Mouse (Mus musculus): ENCODE results near the gene Capg. TPM values are rescaled to one million over a fixed set of nuclear protein-coding genes. Genes with fewer than 3 reads are reported as not detected.

Gene Capg
- polyA plus RNA-seq, 1 experiment from 2014 or later: 9.2 TPM

DNA sequence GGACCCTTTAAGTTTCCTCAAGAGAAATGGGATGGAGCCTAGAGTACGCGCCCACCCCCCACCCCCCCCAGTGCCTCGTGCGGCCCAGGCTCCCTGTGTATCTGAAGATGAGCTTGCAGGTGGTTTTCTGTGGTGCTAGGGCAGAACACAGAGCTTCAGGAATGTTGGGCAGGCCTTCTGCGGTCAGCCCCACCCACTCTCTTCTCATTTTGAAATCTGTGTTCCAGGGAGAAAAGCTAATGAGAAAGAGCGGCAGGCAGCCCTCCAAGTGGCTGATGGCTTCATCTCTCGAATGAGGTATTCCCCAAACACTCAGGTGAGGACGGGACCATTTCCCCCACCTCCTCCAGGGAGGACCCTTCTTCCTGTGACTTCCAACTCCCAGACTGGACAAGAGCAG is 16.6 kb downstream of the Capg start:
- no peaks in the 10 kb centered on the region for H3K27me3 ChIP-seq
- no peak overlapping the region for H3K9ac ChIP-seq
- H3K36me3 ChIP-seq: no peaks in the 10 kb centered on the region
- WGBS: 81% methylated on average over 8 of the region's 8 CpGs
- peaks cover 3% of the 10 kb centered on the region for H3K4me1 ChIP-seq (replicated peaks)
- H3K9me3 ChIP-seq: no peaks in the 10 kb centered on the region
- ATAC-seq (ENCODE audit: low FRiP score): no peak
- no peak overlapping the region for H3K27ac ChIP-seq
- no peak overlapping the region for H3K4me2 ChIP-seq
- no peak overlapping the region for H3K4me3 ChIP-seq

GRCm38 (mm10) chr6:72562486-72562885 is 18.3 kb downstream of the Capg start:
- Histone ChIP-seq H3K4me2 (no peak overlapping the region), H3K27ac (no peak overlapping the region), H3K4me3 (no peak overlapping the region), H3K9ac (no peak overlapping the region), H3K4me1 (replicated peaks) (peaks cover 4% of the 10 kb centered on the region), H3K36me3 (no peaks in the 10 kb centered on the region), H3K27me3 (no peaks in the 10 kb centered on the region), H3K9me3 (no peaks in the 10 kb centered on the region)
- 53% methylated on average over 6 of the region's 6 CpGs for WGBS
- ATAC-seq (ENCODE audit: low FRiP score): no peak

DNA sequence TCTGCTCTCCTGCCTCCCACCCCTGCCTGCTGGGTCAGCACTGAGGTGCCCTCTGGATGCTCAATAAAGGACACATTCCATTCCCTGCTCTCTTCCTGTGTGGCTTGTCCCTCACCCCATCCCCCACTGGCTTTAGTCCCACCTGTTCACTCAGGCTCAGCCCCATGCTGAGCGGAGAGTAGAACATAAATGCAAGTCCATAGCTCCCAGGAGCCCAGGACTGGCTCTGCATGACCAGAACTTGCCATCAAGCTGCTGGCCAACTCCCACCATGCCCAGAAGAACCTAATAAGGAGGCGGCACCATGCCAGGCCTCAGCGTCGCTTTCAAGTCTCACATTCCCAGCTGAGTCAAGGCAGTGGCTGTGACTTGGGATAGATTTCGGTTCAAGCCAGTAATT is 18.7 kb downstream of the Capg start:
- no peak overlapping the region for H3K4me2 ChIP-seq
- peaks cover 2% of the 10 kb centered on the region for H3K36me3 ChIP-seq
- no peak overlapping the region for H3K4me3 ChIP-seq
- H3K9ac ChIP-seq: no peak overlapping the region
- no peaks in the 10 kb centered on the region for H3K9me3 ChIP-seq
- no peak overlapping the region for H3K27ac ChIP-seq
- no peak for ATAC-seq (ENCODE audit: low FRiP score)
- H3K4me1 ChIP-seq (replicated peaks): peaks cover 4% of the 10 kb centered on the region
- 80% methylated on average over 5 of the region's 5 CpGs for WGBS
- no peaks in the 10 kb centered on the region for H3K27me3 ChIP-seq

- Histone ChIP-seq H3K4me1 (replicated peaks) (peaks cover 4% of the 10 kb centered on the region), H3K27me3 (no peaks in the 10 kb centered on the region), H3K4me2 (no peak overlapping the region), H3K9me3 (no peaks in the 10 kb centered on the region), H3K4me3 (no peak overlapping the region), H3K27ac (no peak overlapping the region), H3K36me3 (peaks cover 16% of the 10 kb centered on the region), H3K9ac (peak overlapping the region; percentile 30; the same call in 1 of the 2 replicates)
- 73% methylated on average over 7 of the region's 7 CpGs for WGBS
- ATAC-seq (ENCODE audit: low FRiP score): peak; percentile 49
Measured at GRCm38 (mm10) chr6:72565506-72565905, 21.3 kb downstream of the Capg start.

DNA sequence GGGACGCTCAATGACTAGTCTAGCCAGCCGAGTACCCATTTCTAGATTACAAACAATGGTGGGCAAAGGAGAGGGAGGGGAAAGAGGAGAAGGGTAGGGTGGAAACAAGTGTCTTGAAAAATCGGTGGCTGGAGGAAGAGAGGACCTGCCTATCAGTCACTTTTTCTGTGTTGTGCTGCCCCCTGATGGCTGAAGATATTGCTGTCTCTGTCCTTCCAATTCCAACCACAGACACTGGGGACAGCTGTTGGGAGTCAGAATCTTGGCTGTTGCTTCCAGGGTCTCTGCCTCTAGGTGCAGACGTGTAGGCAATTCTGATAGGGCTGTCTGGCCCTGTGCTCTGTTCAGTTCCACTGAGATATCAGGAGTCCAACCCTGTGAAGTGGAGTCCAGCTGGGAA is 21.9 kb downstream of the Capg start:
- H3K4me1 ChIP-seq (replicated peaks): peaks cover 4% of the 10 kb centered on the region
- peak; percentile 84 for ATAC-seq (ENCODE audit: low FRiP score)
- no peak overlapping the region for H3K4me2 ChIP-seq
- no peak overlapping the region for H3K27ac ChIP-seq
- H3K27me3 ChIP-seq: no peaks in the 10 kb centered on the region
- no peaks in the 10 kb centered on the region for H3K9me3 ChIP-seq
- H3K4me3 ChIP-seq: no peak overlapping the region
- H3K9ac ChIP-seq: peak overlapping the region; percentile 30; the same call in 1 of the 2 replicates
- 8% methylated on average over 4 of the region's 4 CpGs for WGBS
- H3K36me3 ChIP-seq: peaks cover 21% of the 10 kb centered on the region

- no peak for ATAC-seq (ENCODE audit: low FRiP score)
- no peak overlapping the region for H3K4me2 ChIP-seq
Measured at GRCm38 (mm10) chr6:72567508-72567907, 23.3 kb downstream of the Capg start.

GRCm38 (mm10) chr6:72568736-72569135 is 24.5 kb downstream of the Capg start:
- no peak overlapping the region for H3K9ac ChIP-seq
- no peak overlapping the region for H3K27ac ChIP-seq
- no peaks in the 10 kb centered on the region for H3K27me3 ChIP-seq
- H3K36me3 ChIP-seq: peaks cover 39% of the 10 kb centered on the region
- H3K4me1 ChIP-seq (replicated peaks): peaks cover 4% of the 10 kb centered on the region
- H3K4me3 ChIP-seq: no peak overlapping the region
- ATAC-seq (ENCODE audit: low FRiP score): no peak
- 89% methylated on average over 10 of the region's 10 CpGs for WGBS
- H3K9me3 ChIP-seq: no peaks in the 10 kb centered on the region
- no peak overlapping the region for H3K4me2 ChIP-seq

More at GRCm38 (mm10) chr6:72567508-72567907, 23.3 kb downstream of the Capg start:
- Histone ChIP-seq H3K9ac (no peak overlapping the region), H3K27ac (no peak overlapping the region), H3K4me3 (no peak overlapping the region), H3K27me3 (no peaks in the 10 kb centered on the region), H3K4me1 (replicated peaks) (peaks cover 4% of the 10 kb centered on the region), H3K36me3 (peaks cover 29% of the 10 kb centered on the region), H3K9me3 (no peaks in the 10 kb centered on the region)
- WGBS: 88% methylated on average over 5 of the region's 5 CpGs

- H3K9me3 ChIP-seq: no peaks in the 10 kb centered on the region
- H3K4me3 ChIP-seq: no peak overlapping the region
- WGBS: 85% methylated on average over 10 of the region's 10 CpGs
- no peak for ATAC-seq (ENCODE audit: low FRiP score)
- H3K27me3 ChIP-seq: no peaks in the 10 kb centered on the region
- H3K27ac ChIP-seq: no peak overlapping the region
- H3K4me1 ChIP-seq (replicated peaks): peaks cover under 1% of the 10 kb centered on the region
- peaks cover 60% of the 10 kb centered on the region for H3K36me3 ChIP-seq
- H3K4me2 ChIP-seq: no peak overlapping the region
- H3K9ac ChIP-seq: no peak overlapping the region
Measured at GRCm38 (mm10) chr6:72570644-72571397, 26.6 kb downstream of the Capg start.

GRCm38 (mm10) chr6:72571826-72572225 is 27.6 kb downstream of the Capg start:
- Histone ChIP-seq H3K4me3 (no peak overlapping the region), H3K9ac (no peak overlapping the region), H3K4me1 (replicated peaks) (no peaks in the 10 kb centered on the region), H3K36me3 (peaks cover 70% of the 10 kb centered on the region), H3K27ac (no peak overlapping the region), H3K27me3 (no peaks in the 10 kb centered on the region), H3K9me3 (no peaks in the 10 kb centered on the region), H3K4me2 (no peak overlapping the region)
- 46% methylated on average over 3 of the region's 3 CpGs for WGBS
- ATAC-seq (ENCODE audit: low FRiP score): no peak

- Histone ChIP-seq H3K27me3 (no peaks in the 10 kb centered on the region), H3K9me3 (no peaks in the 10 kb centered on the region), H3K36me3 (peaks cover 79% of the 10 kb centered on the region), H3K9ac (no peak overlapping the region), H3K4me3 (no peak overlapping the region), H3K4me2 (no peak overlapping the region), H3K4me1 (replicated peaks) (no peaks in the 10 kb centered on the region), H3K27ac (no peak overlapping the region)
- 93% methylated on average over 3 of the region's 3 CpGs for WGBS
- no peak for ATAC-seq (ENCODE audit: low FRiP score)
Measured at GRCm38 (mm10) chr6:72576041-72576440, 31.9 kb downstream of the Capg start.

GRCm38 (mm10) chr6:72581625-72582382 is 37.6 kb downstream of the Capg start:
- Histone ChIP-seq H3K4me3 (no peak overlapping the region), H3K27me3 (no peaks in the 10 kb centered on the region), H3K27ac (no peak overlapping the region), H3K4me1 (replicated peaks) (no peaks in the 10 kb centered on the region), H3K9ac (no peak overlapping the region), H3K4me2 (no peak overlapping the region), H3K36me3 (peaks cover 43% of the 10 kb centered on the region), H3K9me3 (no peaks in the 10 kb centered on the region)
- 76% methylated on average over 11 of the region's 11 CpGs for WGBS
- no peak for ATAC-seq (ENCODE audit: low FRiP score)

GRCm38 (mm10) chr6:72583211-72583839 is 39.1 kb downstream of the Capg start:
- Histone ChIP-seq H3K4me1 (replicated peaks) (no peaks in the 10 kb centered on the region), H3K9me3 (no peaks in the 10 kb centered on the region), H3K27ac (no peak overlapping the region), H3K4me2 (no peak overlapping the region), H3K36me3 (peaks cover 33% of the 10 kb centered on the region), H3K4me3 (no peak overlapping the region), H3K9ac (no peak overlapping the region), H3K27me3 (no peaks in the 10 kb centered on the region)
- no peak for ATAC-seq (ENCODE audit: low FRiP score)
- WGBS: 91% methylated on average over 4 of the region's 4 CpGs
